Mouse (Mus musculus) liver, embryonic 14.5 days (tissue): ENCODE results near the gene Slc22a7. TPM values are rescaled to one million over a fixed set of nuclear protein-coding genes. Genes with fewer than 3 reads are reported as not detected.
A peak's percentile ranks its signal among the peaks of the same experiment; 100 is the strongest.

Experiments used
- ATAC-seq: fragments of 200-750 bp; cut with Nextera tagmentation; 2 replicates; pipeline ENCODE4 v1.8.0; 2017; ENCODE audit warnings: moderate number of reproducible peaks, mild to moderate bottlenecking, moderate library complexity; ENCODE audit not compliant: insufficient read depth
- DNase-seq, 3 experiments: peaks; one replicate each; pipeline ENCODE4 v3.0.0-alpha.2; 2012 to 2013; ENCODE audit warnings: low read depth in 3 of 3, low spot score in 3 of 3
- H3K27ac ChIP-seq: fragments of 300-500 bp; sonication (generic); 2 replicates; pipeline ENCODE4 v1.5.1; 2014; ENCODE audit warnings: moderate library complexity, mild to moderate bottlenecking, control low read depth, inconsistent platforms
- H3K27me3 ChIP-seq: fragments of 300-500 bp; sonication (generic); 2 replicates; pipeline ENCODE4 v1.6.1; 2014; ENCODE audit warnings: mild to moderate bottlenecking, low read length, moderate library complexity; ENCODE audit not compliant: control insufficient read depth, insufficient read depth
- H3K36me3 ChIP-seq: fragments of 300-500 bp; sonication (generic); replicated peaks from 2 replicates; pipeline ENCODE4 v1.6.1; 2014; ENCODE audit warnings: low read depth; ENCODE audit not compliant: control insufficient read depth, insufficient read depth
- H3K4me1 ChIP-seq, 2 experiments: fragments of 200-500 bp in 1 of 2; fragments of 300-500 bp in 1 of 2; sonication (generic) in 1 of 2; replicated peaks; 2 replicates each; pipeline ENCODE4 v1.6.1; 2012 to 2014; ENCODE audit warnings: antibody characterized with exemption in 1 of 2, inconsistent platforms in 1 of 2, low read length in 1 of 2; ENCODE audit not compliant: control insufficient read depth in 2 of 2, insufficient read depth in 2 of 2
- H3K4me2 ChIP-seq: fragments of 300-500 bp; sonication (generic); 2 replicates; pipeline ENCODE4 v1.6.1; 2014; ENCODE audit warnings: low read depth, mild to moderate bottlenecking, control low read depth, moderate library complexity
- H3K4me3 ChIP-seq, 2 experiments: fragments of 200-500 bp in 1 of 2; fragments of 300-500 bp in 1 of 2; sonication (generic) in 1 of 2; 2 replicates each; pipeline ENCODE4 v1.5.1; 2012 to 2014; ENCODE audit warnings: low read depth in 2 of 2, low read length in 2 of 2, mild to moderate bottlenecking in 2 of 2, control low read depth in 1 of 2, inconsistent platforms in 1 of 2, moderate library complexity in 1 of 2; ENCODE audit not compliant: insufficient read depth in 1 of 2
- H3K9ac ChIP-seq: fragments of 300-500 bp; sonication (generic); replicated peaks from 2 replicates; pipeline ENCODE4 v1.6.1; 2014; ENCODE audit warnings: mild to moderate bottlenecking, control low read depth, moderate library complexity
- H3K9me3 ChIP-seq: fragments of 300-500 bp; sonication (generic); 2 replicates; pipeline ENCODE4 v1.6.1; 2016; ENCODE audit warnings: low read length, mixed read lengths; ENCODE audit not compliant: control insufficient read depth
- CTCF ChIP-seq: IDR thresholded peaks from 2 replicates; pipeline ENCODE4 v1.5.1; 2016; ENCODE audit warnings: antibody characterized with exemption, low read depth, control low read depth
- EP300 ChIP-seq: IDR thresholded peaks from 2 replicates; pipeline ENCODE4 v1.6.1; 2016; ENCODE audit warnings: antibody characterized with exemption, low read depth
- WGBS: fragments of 180-500 bp; shearing (Covaris S2); extraction: QIAGEN DNeasy Blood & Tissue Kit; methylation state at CpG from one replicate; pipeline ENCODE4 v1.1.7; 2014; ENCODE audit not compliant: insufficient replicate concordance; 5-methylcytosine and 5-hydroxymethylcytosine counted together
- polyA plus RNA-seq, 2 experiments: library from polyadenylated mRNA; depleted of rRNA in 1 of 2; stranded (reverse) in 1 of 2; unstranded in 1 of 2; fragments of >200 nt; fragmentation: Nextera tagmentation in 1 of 2; extraction: Ambion mirVana in 1 of 2; gene quantifications; 2 replicates each; pipeline versions ENCODE4 v1.2.1 to v1.2.3; 2012 to 2014

Gene Slc22a7
- polyA plus RNA-seq, 2 experiments: 0.04 TPM; not detected in 1

DNA sequence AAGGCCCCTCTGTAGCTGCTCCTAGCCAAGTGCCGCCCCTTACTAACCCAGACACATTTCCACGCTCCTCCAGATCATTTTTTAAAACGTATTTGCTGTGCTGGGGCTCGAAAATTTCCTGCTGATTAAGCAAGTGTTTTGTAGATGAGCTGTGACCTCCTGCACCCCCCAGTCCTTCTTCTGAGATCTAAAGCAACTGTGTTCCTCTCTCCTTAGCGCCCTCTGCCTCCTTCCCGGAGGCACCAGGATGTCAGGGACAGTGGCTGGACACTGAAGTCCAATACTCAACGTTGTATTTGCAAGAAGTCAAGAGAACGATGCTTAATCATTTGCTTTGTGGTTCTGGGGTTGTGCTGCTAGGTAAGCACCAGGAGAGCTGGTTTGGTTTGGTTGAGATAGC lies 23.1 kb upstream of the Slc22a7 start:
- no peak for ATAC-seq
- Histone ChIP-seq H3K4me2 (peak overlapping the region; percentile 32; the same call in 1 of the 2 replicates), H3K36me3 (no peaks in the 10 kb centered on the region), H3K9me3 (no peaks in the 10 kb centered on the region), H3K4me3 (no peak overlapping the region), H3K27ac (no peak overlapping the region), H3K9ac (no peak overlapping the region), H3K27me3 (peaks cover 25% of the 10 kb centered on the region), H3K4me1 (peaks cover 0 to 2% of the 10 kb centered on the region in 2 experiments; a peak in 1 of 4 replicates)
- TF ChIP-seq CTCF: no peak
- TF ChIP-seq EP300: no peak
- 12% methylated on average over 8 of the region's 8 CpGs for WGBS
- no peak for DNase-seq

DNA sequence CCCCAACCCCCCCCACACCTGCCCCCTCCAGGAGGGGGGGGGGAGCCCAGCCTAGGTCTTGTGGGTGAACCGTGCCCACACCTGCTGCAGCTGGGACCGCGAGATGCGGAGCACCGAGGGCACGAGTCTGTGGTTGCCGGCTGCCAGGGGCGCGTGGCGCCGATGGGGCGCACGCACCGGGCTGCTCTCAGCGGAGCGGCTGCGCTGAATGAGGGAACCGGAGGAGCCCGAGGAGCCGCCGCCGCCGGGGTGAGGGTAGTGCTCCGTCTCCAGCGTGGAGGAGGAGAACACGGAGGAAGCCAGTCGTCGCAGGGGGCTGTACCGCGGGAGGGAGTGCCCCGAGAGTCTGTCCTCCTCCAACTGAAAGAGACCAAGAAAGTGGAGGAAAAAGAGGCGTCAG lies 22.4 kb upstream of the Slc22a7 start:
- Histone ChIP-seq H3K4me2 (peak overlapping the region; percentile 32), H3K4me3 (0 out of 4 replicates have a peak overlapping the region, but pooled peaks of 1 of the 2 experiments have one; percentile 4), H3K9me3 (no peaks in the 10 kb centered on the region), H3K4me1 (peaks cover 0 to 2% of the 10 kb centered on the region in 2 experiments; a peak in 1 of 4 replicates), H3K36me3 (no peaks in the 10 kb centered on the region), H3K27ac (no peak overlapping the region), H3K27me3 (peaks cover 32% of the 10 kb centered on the region), H3K9ac (no peak overlapping the region)
- WGBS: under 1% methylated on average over 31 of the region's 32 CpGs
- no peak for ATAC-seq
- no peak for DNase-seq
- TF ChIP-seq EP300: no peak
- no peak for TF ChIP-seq CTCF

DNA sequence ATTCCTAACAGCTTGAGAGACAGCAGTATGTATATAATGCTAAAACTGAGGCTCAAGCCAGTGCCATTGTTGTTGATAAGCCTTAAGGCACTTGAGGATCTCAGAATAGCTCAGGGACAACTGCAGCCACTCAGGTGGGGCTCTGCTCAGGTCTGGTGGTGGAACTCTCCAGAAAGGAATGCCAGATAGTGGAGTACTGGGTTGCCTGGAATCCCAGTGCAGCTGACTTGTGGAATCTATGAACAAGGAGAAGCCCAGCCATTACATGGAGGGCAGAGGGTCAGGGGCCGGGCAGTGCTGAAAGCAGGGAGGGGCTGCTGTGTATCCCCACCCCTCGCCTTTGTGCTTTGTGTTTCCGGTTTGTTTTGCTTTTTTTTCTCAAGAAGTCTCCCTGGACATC lies 20.2 kb upstream of the Slc22a7 start:
- Histone ChIP-seq H3K9me3 (no peaks in the 10 kb centered on the region), H3K4me3 (no peak overlapping the region), H3K27ac (no peak overlapping the region), H3K27me3 (peaks cover 54% of the 10 kb centered on the region), H3K4me1 (peaks cover 0 to 4% of the 10 kb centered on the region in 2 experiments; a peak in 1 of 4 replicates), H3K4me2 (no peak overlapping the region), H3K36me3 (no peaks in the 10 kb centered on the region), H3K9ac (no peak overlapping the region)
- no peak for ATAC-seq
- no peak for DNase-seq
- 22% methylated on average over 3 of the region's 3 CpGs for WGBS
- TF ChIP-seq CTCF: no peak
- no peak for TF ChIP-seq EP300

DNA sequence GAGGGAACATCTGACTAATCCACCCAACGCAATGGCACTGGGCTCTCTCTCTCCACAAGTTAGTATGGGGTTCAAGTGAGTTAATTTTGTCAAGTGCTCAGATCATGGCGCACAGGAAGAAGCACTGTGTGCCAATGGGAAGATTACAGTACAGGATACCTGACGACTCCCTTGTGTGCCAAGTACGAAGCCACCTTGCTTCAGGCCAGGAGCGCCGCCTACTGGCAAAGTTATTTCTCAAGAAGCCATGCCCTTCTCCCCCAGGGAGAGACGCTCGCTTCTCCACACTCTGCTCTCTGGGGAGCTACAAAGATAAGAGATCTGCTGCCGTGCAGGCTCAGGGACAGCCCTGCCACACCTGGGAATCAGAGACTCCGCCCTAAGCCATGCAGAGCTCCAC lies 19.5 kb upstream of the Slc22a7 start:
- H3K4me2 ChIP-seq: no peak overlapping the region
- WGBS: 7% methylated on average over 10 of the region's 10 CpGs

DNA sequence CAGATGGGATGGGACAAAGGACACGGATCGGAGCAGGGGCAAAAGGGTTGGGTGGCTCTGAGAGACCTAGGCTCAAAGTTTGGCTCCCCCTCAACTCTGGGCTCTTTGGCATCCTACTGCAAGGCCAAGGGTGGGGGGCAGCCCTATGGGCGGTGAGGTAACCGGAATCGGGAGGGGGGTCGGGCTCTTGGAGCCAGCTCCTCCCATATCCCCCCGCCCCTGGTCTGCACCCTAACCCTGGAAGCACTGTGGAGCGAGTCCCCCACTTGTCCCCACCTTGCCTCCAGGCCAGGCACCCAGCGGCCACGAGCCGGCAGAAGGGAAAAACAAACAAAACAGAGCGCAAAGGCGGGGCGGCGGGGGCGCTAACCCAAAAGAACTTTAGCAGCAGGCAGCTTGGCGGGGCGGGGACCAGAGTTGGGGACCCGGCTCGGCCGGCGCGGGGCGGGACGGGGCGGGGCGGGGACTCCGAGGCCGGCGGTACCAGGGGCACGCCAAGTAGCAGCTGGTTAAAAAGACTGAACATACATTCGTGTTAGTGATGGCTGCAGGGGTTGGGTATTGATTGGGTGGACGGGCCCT lies 16.9 kb upstream of the Slc22a7 start:
- WGBS: 2% methylated on average over 33 of the region's 33 CpGs

More for the DNA sequence above, 19.5 kb upstream of the Slc22a7 start:
- H3K9me3 ChIP-seq: no peaks in the 10 kb centered on the region
- no peak overlapping the region for H3K9ac ChIP-seq
- peak; percentile 74 for TF ChIP-seq CTCF
- TF ChIP-seq EP300: no peak
- DNase-seq (peak; percentile 22 to 36 (median 23)), ATAC-seq (no peak)
- H3K27ac ChIP-seq: no peak overlapping the region
- peaks cover 0 to 5% of the 10 kb centered on the region in 2 experiments; a peak in 1 of 4 replicates for H3K4me1 ChIP-seq
- H3K4me3 ChIP-seq: no peak overlapping the region
- no peaks in the 10 kb centered on the region for H3K36me3 ChIP-seq
- peaks cover 61% of the 10 kb centered on the region for H3K27me3 ChIP-seq

More for the DNA sequence above, 16.9 kb upstream of the Slc22a7 start:
- DNase-seq (no peak), ATAC-seq (no peak)
- peaks cover 51% of the 10 kb centered on the region for H3K27me3 ChIP-seq
- H3K36me3 ChIP-seq: no peaks in the 10 kb centered on the region
- peak overlapping the region in 1 of 2 experiments; percentile 14; a peak in 1 of 4 replicates for H3K4me3 ChIP-seq
- peaks cover 0 to 5% of the 10 kb centered on the region in 2 experiments; a peak in 1 of 4 replicates for H3K4me1 ChIP-seq
- no peaks in the 10 kb centered on the region for H3K9me3 ChIP-seq
- H3K27ac ChIP-seq: no peak overlapping the region
- TF ChIP-seq CTCF (no peak), EP300 (no peak)
- H3K4me2 ChIP-seq: peak overlapping the region; percentile 47
- no peak overlapping the region for H3K9ac ChIP-seq
